Mouse (Mus musculus) lung, postnatal 25 days (tissue): ENCODE data around the gene Cd320.
"Not testable (repeated sequence)": the region's sequence is repeated elsewhere in the genome, so short reads cannot be mapped to it uniquely, and the experiment has no call there.

Experiments
- DNase-seq: peaks from one replicate; pipeline ENCODE4 v3.0.0; 2022; ENCODE audit warnings: low spot score

The Cd320 gene

GRCm38 (mm10) chr17:33842966-33843795 is at the start of gene Cd320:
Gene Cd320, plus strand, starts transcription at chr17:33843091.
- peak; percentile 93 for DNase-seq

- peak; percentile 43 for DNase-seq
These were observed 44.6 kb upstream of the Cd320 start for GRCm38 (mm10) chr17:33798306-33798705.

GRCm38 (mm10) chr17:33799277-33799676 is 43.6 kb upstream of the Cd320 start:
- no peak for DNase-seq

GRCm38 (mm10) chr17:33802221-33802620 is 40.7 kb upstream of the Cd320 start:
- DNase-seq = no peak

DNA sequence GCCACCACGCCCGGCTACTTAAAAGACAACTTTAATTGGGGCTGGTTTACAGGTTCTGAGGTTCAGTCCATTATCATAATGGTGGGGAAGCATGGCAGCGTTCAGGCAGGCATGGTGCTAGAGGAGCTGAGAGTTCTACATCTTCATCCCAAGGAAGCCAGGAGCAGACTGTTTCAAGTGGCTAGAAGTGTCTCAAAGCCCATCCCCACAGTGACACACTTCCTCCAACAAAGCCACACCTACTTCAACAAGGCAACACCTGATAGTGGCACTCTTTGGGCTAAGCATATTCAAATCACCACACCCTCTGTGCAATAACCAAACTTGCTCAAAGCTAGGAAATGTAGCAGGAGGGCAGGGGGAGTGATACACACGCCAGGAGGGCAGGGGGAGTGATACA is 38.7 kb upstream of the Cd320 start:
- peak; percentile 53 for DNase-seq

DNA sequence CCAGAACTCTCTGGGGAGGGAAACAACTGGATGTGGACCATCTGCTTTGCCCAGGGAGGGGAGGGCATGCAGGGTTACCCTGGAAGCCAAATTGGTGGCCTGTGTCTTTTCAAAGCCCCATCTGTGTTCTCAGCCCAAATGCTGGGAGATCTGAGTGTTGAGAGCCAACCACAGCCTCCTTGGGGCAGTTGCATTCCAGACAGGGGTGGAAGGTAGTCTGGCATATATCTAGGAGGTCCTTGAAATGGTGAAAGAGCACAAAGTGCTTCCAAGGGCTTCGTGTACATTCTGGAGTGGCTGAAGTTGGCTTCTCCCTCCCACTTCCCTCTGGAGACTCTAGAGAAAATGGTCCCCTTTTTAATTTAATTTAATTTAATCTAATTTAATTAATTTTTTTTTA is 38.1 kb upstream of the Cd320 start:
- peak; percentile 75 for DNase-seq

- DNase-seq = no peak
These were observed 35.6 kb upstream of the Cd320 start for GRCm38 (mm10) chr17:33807181-33807888.

DNA sequence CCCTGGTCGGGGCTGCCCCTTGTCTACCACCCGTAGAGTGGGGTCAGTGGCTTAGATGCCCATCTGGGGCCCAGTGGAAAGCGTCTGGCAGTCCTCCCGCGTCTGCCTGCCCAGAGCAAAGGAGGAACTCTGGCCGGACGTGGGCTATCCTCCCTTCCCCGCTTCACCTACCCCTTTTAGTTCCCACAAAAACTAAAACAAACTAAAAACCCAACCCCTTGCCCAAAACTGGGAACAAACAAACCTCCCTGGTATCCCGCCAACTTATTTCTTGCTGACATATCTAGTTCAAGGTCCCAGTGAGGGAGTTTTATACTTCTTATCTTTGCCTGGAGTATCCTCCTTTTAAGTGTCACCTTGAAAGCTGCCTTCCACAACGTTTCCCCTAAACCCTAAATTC is 34.7 kb upstream of the Cd320 start:
- DNase-seq = no peak

GRCm38 (mm10) chr17:33810334-33811141 is 32.4 kb upstream of the Cd320 start, which contains the start of gene Kank3:
Gene Kank3, plus strand, starts transcription at chr17:33810519.
- DNase-seq = peak; percentile 96

DNA sequence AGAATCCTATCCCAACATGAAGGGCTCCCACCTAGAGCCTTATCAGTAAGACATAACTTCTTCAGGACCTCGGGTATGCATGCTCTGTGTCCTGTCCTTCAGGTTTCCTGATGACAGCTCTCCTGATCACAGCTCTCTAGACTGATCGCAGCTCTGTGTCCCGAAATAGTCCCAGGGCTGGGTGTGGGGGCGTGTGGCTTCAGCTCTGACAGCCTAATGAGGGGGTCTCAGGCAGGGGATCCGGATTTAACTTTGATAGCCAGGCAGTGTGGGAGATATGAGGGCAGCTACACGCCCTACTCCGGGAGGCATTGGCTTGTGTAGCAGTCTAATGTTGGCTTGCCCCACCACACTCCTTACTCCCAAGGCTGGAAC is 31.8 kb upstream of the Cd320 start:
- no peak for DNase-seq

DNA sequence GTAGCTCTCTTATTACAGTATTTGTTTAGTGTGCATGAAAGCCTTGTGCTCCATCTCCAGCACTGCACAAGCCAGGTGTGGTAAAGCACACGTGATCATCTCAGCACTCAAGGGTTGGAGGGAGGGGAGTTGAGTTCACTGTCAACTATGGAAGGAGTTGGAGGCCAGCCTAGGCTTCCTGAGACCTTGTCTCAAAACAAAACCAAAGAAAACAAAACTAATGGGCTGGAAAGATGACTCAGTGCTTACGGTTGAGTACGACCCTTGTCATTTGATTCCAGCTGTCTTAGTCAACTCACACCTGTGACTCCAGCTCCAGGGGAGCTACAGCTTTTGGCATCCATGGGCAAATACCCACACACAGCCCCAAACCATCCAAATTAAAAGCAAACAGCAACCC is 30.4 kb upstream of the Cd320 start:
- peak; percentile 68 for DNase-seq

- DNase-seq = peak; percentile 86
These were observed 29.9 kb upstream of the Cd320 start for GRCm38 (mm10) chr17:33812990-33813389.

- no peak for DNase-seq
These were observed 27.5 kb upstream of the Cd320 start for GRCm38 (mm10) chr17:33815399-33815798.

- no peak for DNase-seq
These were observed 26.3 kb upstream of the Cd320 start for GRCm38 (mm10) chr17:33816612-33817011.

DNA sequence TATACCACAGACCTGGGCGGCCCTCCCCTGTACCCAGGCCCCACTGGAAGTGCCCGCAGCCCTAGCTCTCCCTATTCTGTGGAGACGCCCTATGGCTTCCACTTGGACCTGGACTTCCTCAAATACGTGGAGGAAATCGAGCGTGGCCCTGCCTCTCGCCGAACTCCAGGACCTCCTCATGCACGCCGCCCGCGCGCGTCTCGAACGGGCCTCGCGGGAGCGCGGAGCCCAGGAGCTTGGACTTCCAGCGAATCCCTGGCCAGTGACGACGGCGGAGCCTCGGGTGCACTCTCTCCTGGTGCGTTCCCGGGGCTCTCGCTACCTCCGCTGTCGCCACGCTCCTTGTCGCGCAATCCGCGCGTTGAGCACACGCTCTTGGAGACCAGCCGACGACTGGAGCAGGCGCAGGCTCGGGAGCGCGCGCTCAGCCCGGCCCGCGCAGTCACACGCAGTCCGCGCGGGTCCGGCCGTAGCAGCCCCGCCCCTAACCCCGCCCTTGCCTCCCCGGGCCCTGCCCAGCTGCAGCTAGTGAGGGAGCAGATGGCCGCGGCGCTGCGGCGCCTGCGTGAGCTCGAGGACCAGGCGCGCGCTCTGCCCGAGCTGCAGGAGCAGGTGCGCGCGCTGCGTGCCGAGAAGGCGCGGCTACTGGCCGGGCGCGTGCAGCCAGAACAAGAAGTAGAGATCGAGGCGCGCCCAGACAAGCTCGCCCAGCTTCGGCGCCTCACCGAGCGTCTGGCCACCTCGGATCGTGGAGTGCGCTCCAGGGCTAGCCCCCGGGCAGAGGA is 25.5 kb upstream of the Cd320 start:
- DNase-seq = peak; percentile 90

DNA sequence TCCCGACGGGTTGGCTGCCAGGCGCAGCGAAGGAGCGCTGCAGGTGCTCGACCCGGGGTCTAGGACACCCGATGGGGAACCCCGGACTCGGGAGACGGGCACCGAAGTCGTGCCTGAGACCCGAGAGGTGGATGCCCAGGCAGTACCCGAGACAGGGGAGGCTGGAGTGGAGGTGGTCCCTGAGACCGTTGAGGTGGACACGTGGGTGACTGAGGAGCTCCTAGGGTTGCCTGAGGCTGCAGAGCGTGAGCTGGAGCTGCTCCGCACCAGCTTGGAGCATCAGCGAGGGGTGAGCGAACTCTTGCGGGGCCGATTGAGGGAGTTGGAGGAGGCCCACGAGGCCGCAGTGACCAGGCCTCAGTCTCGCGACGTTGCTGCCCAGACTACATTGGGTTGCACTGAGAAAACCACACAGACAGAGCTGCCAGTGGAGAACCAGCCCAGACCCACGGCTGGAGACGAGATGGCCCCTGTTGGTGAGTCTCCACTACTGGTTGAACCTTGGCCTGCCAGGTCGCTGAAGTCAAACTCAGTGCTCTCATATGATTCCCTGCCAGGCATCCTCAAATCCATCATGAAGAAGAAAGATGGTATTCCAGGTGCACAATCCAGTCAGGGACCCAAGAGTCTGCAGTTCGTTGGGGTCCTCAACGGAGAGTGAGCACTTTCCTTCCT is 24.8 kb upstream of the Cd320 start:
- no peak for DNase-seq

- no peak for DNase-seq
These were observed 20.4 kb upstream of the Cd320 start for GRCm38 (mm10) chr17:33822436-33822959.

GRCm38 (mm10) chr17:33823171-33823570 is 19.7 kb upstream of the Cd320 start:
- not testable (repeated sequence) for DNase-seq

DNA sequence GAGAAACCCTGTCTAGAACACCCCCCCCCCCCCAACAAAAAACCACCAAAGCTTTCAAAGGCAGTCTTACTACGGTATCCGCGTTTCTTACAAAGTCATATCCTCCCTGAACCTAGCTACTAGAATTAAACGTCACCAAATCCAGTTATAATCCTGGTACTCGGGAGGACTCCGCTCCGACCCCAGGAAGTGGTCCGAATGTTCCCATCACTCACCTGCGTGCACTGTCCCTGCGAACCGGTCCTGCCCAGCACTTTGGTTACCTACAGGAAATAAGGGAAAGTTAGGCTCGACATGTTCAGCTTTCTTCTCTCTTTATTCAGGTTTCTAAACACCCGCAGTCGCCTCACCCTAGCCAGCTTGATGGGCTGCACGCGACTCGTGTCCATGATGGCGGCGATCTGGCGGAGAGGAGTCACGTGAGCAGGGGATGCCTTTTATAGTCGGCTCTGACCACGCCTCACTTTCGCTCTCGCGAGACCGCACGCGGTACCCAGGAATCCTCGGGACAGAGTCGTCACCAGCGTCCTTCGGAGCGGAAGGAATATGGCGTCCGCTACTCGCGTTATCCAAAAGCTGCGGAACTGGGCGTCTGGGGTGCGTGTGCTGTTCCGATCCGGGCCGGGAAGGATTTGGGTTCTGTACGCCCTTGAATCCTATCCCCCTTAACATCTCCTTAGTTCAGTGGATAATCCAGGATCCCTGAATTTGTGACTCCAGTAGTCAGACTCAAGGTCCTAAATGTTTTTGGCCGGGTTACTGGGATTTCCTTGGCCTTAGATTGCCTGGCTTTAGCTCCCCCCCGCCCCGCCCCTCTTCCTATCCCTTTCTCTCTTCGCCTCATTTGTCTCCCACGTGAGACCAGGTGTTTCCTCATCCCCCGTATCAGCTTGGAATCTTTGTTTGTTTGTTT is 18.6 kb upstream of the Cd320 start, which contains the start of the genes Rps28 and Ndufa7:
Gene Rps28, minus strand, starts transcription at position 479 of the 913 bp plus-strand sequence.
Gene Ndufa7, plus strand, starts transcription at position 489 of the 913 bp plus-strand sequence.
- peak; percentile 98 for DNase-seq

DNA sequence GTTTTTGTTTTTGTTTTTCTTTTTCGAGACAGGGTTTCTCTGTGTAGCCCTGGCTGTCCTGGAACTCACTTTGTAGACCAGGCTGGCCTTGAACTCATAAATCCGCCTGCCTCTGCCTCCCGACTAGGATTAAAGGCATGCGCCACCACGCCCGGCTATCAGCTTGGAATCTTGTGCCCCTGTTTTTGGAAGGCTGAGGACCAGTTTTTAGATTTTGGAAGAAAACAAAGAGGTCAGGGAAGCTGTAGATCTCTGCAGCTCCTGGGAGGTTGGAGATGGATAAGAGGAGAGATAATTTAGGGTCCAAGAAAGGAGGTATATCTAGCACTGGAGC is 17.9 kb upstream of the Cd320 start:
- DNase-seq = not testable (repeated sequence)
